Mouse (Mus musculus) E14TG2a.4 (cell line): Measurements from ENCODE around the gene Nfam1.
A peak's percentile ranks its signal among the peaks of the same experiment; 100 is the strongest.

Experiments used
- H3K27me3 ChIP-seq: 2 replicates; pipeline ENCODE4 v1.6.1; 2014; ENCODE audit warnings: low read length, control low read depth; ENCODE audit not compliant: insufficient read depth
- H3K36me3 ChIP-seq: 2 replicates; pipeline ENCODE4 v1.6.1; 2014; ENCODE audit warnings: low read length, control low read depth; ENCODE audit not compliant: insufficient read depth
- H3K4me1 ChIP-seq: replicated peaks from 2 replicates; pipeline ENCODE4 v1.6.1; 2014; ENCODE audit warnings: low read depth, low read length, control low read depth
- H3K4me3 ChIP-seq: replicated peaks from 2 replicates; pipeline ENCODE4 v1.5.1; 2014; ENCODE audit warnings: mild to moderate bottlenecking, low read length
- H3K9me3 ChIP-seq: 2 replicates; pipeline ENCODE4 v1.6.1; 2014; ENCODE audit warnings: low read length, control low read depth
- CTCF ChIP-seq: conservative IDR thresholded peaks from 2 replicates; pipeline ENCODE4 v1.5.1; 2014; ENCODE audit warnings: low read length
- NANOG ChIP-seq: IDR thresholded peaks from 2 replicates; pipeline ENCODE4 v1.6.1; 2014; ENCODE audit warnings: borderline replicate concordance, low read length, mixed read lengths
- POU5F1 ChIP-seq: IDR thresholded peaks from 2 replicates; pipeline ENCODE4 v1.6.1; 2014; ENCODE audit warnings: low read length, borderline replicate concordance

The Nfam1 gene

GRCm38 (mm10) chr15:82960786-82961561 is 72.1 kb downstream of the Nfam1 start:
- Histone ChIP-seq H3K27me3 (peaks cover 83% of the 10 kb centered on the region), H3K36me3 (no peaks in the 10 kb centered on the region), H3K4me1 (peaks cover 74% of the 10 kb centered on the region), H3K4me3 (peak overlapping the region; percentile 29; the same call in 1 of the 2 replicates), H3K9me3 (no peaks in the 10 kb centered on the region)
- TF ChIP-seq NANOG = no peak
- TF ChIP-seq POU5F1 = no peak
- no peak for TF ChIP-seq CTCF

- peaks cover 74% of the 10 kb centered on the region for H3K4me1 ChIP-seq
- no peaks in the 10 kb centered on the region for H3K9me3 ChIP-seq
- TF ChIP-seq POU5F1 (no peak), CTCF (no peak), NANOG (no peak)
- H3K27me3 ChIP-seq = peaks cover 85% of the 10 kb centered on the region
- no peak overlapping the region for H3K4me3 ChIP-seq
- H3K36me3 ChIP-seq = no peaks in the 10 kb centered on the region
Measured at GRCm38 (mm10) chr15:82959151-82959550, 74.0 kb downstream of the Nfam1 start.

GRCm38 (mm10) chr15:82958253-82958701 is 74.8 kb downstream of the Nfam1 start:
- Histone ChIP-seq H3K27me3 (peaks cover 92% of the 10 kb centered on the region), H3K4me3 (peak overlapping the region; percentile 23), H3K9me3 (no peaks in the 10 kb centered on the region), H3K36me3 (no peaks in the 10 kb centered on the region), H3K4me1 (peaks cover 80% of the 10 kb centered on the region)
- TF ChIP-seq NANOG (no peak), CTCF (no peak), POU5F1 (no peak)

- Histone ChIP-seq H3K4me3 (no peak overlapping the region), H3K9me3 (no peaks in the 10 kb centered on the region), H3K4me1 (peaks cover 81% of the 10 kb centered on the region), H3K36me3 (no peaks in the 10 kb centered on the region), H3K27me3 (peaks cover 92% of the 10 kb centered on the region)
- TF ChIP-seq CTCF (no peak), NANOG (no peak), POU5F1 (no peak)
Measured at GRCm38 (mm10) chr15:82956721-82957120, 76.4 kb downstream of the Nfam1 start.

- Histone ChIP-seq H3K9me3 (no peaks in the 10 kb centered on the region), H3K4me3 (no peak overlapping the region), H3K36me3 (no peaks in the 10 kb centered on the region), H3K4me1 (peaks cover 79% of the 10 kb centered on the region), H3K27me3 (peaks cover 92% of the 10 kb centered on the region)
- TF ChIP-seq CTCF (no peak), POU5F1 (no peak), NANOG (no peak)
Measured at GRCm38 (mm10) chr15:82956310-82956709, 76.8 kb downstream of the Nfam1 start.

- H3K9me3 ChIP-seq = no peaks in the 10 kb centered on the region
- peaks cover 71% of the 10 kb centered on the region for H3K4me1 ChIP-seq
- H3K27me3 ChIP-seq = peaks cover 92% of the 10 kb centered on the region
- TF ChIP-seq CTCF (no peak), POU5F1 (no peak), NANOG (no peak)
- no peak overlapping the region for H3K4me3 ChIP-seq
- no peaks in the 10 kb centered on the region for H3K36me3 ChIP-seq
Measured at GRCm38 (mm10) chr15:82955286-82955685, 77.8 kb downstream of the Nfam1 start.

- no peaks in the 10 kb centered on the region for H3K9me3 ChIP-seq
- TF ChIP-seq POU5F1 (no peak), NANOG (no peak), CTCF (no peak)
- H3K4me3 ChIP-seq = no peak overlapping the region
- peaks cover 61% of the 10 kb centered on the region for H3K4me1 ChIP-seq
- H3K36me3 ChIP-seq = no peaks in the 10 kb centered on the region
- H3K27me3 ChIP-seq = peaks cover 82% of the 10 kb centered on the region
Measured at GRCm38 (mm10) chr15:82954034-82954433, 79.1 kb downstream of the Nfam1 start.

GRCm38 (mm10) chr15:82953096-82953495 is 80.0 kb downstream of the Nfam1 start:
- Histone ChIP-seq H3K27me3 (peaks cover 82% of the 10 kb centered on the region), H3K36me3 (no peaks in the 10 kb centered on the region), H3K9me3 (no peaks in the 10 kb centered on the region), H3K4me1 (peaks cover 58% of the 10 kb centered on the region), H3K4me3 (no peak overlapping the region)
- no peak for TF ChIP-seq CTCF
- no peak for TF ChIP-seq POU5F1
- 0 out of 2 replicates have a peak, but pooled peaks have one; percentile 37 for TF ChIP-seq NANOG
